In genomic region chrX:58032622-58033021, GRCm38 (mm10) we compare ENCODE assay signal across 13 mouse cellular contexts. TPM values are rescaled to one million over a fixed set of nuclear protein-coding genes. Genes with fewer than 3 reads are reported as not detected.
DNase-seq lines count a peak whose midpoint lies in the region; ATAC-seq and TF ChIP-seq lines count a peak whose summit lies in the region.
"Had no signal": no experiment of that assay in that cellular context is flagged by ENCODE, and none has a peak within 500 bp of the region (broad histone marks: within the 10 kb centered on the region; RNA-seq: fewer than 3 reads in every experiment).

No protein-coding gene starts in this region.

- H3K27ac ChIP-seq in ES-Bruce4 (ENCODE audit: insufficient read depth, low read length) = peak overlapping the region; percentile 91
- peak overlapping the region; percentile 89 for H3K27ac ChIP-seq in forebrain, embryonic 10.5 days
- peak overlapping the region; percentile 75; the same call in 1 of the 2 replicates for H3K27ac ChIP-seq in hindbrain, embryonic 15.5 days (replicated peaks)
- peak overlapping the region; percentile 79; the same call in 1 of the 2 replicates for H3K27ac ChIP-seq in midbrain, embryonic 14.5 days (replicated peaks; ENCODE audit: low read depth, low read length)
- H3K27ac ChIP-seq: liver, embryonic 14.5 days had no signal

- peak overlapping the region; percentile 84 for H3K9ac ChIP-seq in ES-Bruce4 (ENCODE audit: low read depth, poor library complexity, severe bottlenecking)
- peak overlapping the region; percentile 19; the same call in 1 of the 2 replicates for H3K9ac ChIP-seq in hindbrain, embryonic 15.5 days
- H3K9ac ChIP-seq in midbrain, embryonic 14.5 days (replicated peaks; ENCODE audit: low read length) = peak overlapping the region; percentile 62
- H3K9ac ChIP-seq: liver, embryonic 14.5 days had no signal

- peaks cover 25% of the 10 kb centered on the region for H3K36me3 ChIP-seq in ES-Bruce4 (ENCODE audit: control insufficient read depth, insufficient read depth, low read length, poor library complexity, severe bottlenecking)
- no peaks in the 10 kb centered on the region for H3K36me3 ChIP-seq in forebrain, embryonic 10.5 days (replicated peaks)
- H3K36me3 ChIP-seq in hindbrain, embryonic 15.5 days = no peaks in the 10 kb centered on the region
- H3K36me3 ChIP-seq in midbrain, embryonic 14.5 days (ENCODE audit: control insufficient read depth, insufficient read depth, low read length) = no peaks in the 10 kb centered on the region

- H3K9me3 ChIP-seq in ES-Bruce4 (replicated peaks; ENCODE audit: control insufficient read depth, insufficient read depth, low read length, poor library complexity, severe bottlenecking) = no peaks in the 10 kb centered on the region
- 0 out of 2 replicates have a peak, but pooled peaks cover 4% of the 10 kb centered on the region for H3K9me3 ChIP-seq in forebrain, embryonic 10.5 days
- H3K9me3 ChIP-seq in hindbrain, embryonic 15.5 days = no peaks in the 10 kb centered on the region
- no peaks in the 10 kb centered on the region for H3K9me3 ChIP-seq in midbrain, embryonic 14.5 days (ENCODE audit: control insufficient read depth, low read length)

- H3K4me3 ChIP-seq in ES-Bruce4 (ENCODE audit: low read depth, low read length) = peak overlapping the region; percentile 97
- H3K4me3 ChIP-seq in forebrain, embryonic 10.5 days = peak overlapping the region; percentile 63
- H3K4me3 ChIP-seq in hindbrain, embryonic 15.5 days = peak overlapping the region; percentile 40
- H3K4me3 ChIP-seq in midbrain, embryonic 14.5 days (replicated peaks; ENCODE audit: low read depth, low read length) = peak overlapping the region; percentile 45

- TF ChIP-seq EP300 in ES-Bruce4 (IDR thresholded peaks at IDR 0.05; ENCODE audit: insufficient read depth, low read depth, low read length) = no peak

- no peak for TF ChIP-seq CTCF in ES-Bruce4 (IDR thresholded peaks at IDR 0.05; ENCODE audit: low read depth, low read length)

- WGBS in forebrain, embryonic 10.5 days = 19% methylated on average over 7 of the region's 7 CpGs
- WGBS in hindbrain, embryonic 15.5 days = 28% methylated on average over 7 of the region's 7 CpGs
- 18% methylated on average over 7 of the region's 7 CpGs for WGBS in midbrain, embryonic 14.5 days

- intact Hi-C loops in heart, postnatal 36 days (cut with DNase I) = no loop called here

- no peak for DNase-seq in forebrain, embryonic 10.5 days (ENCODE audit: extremely low spot score, low spot score)
- DNase-seq in midbrain, embryonic 14.5 days = no peak
- DNase-seq in lung, postnatal 36 days = no peak
- no peak for DNase-seq in heart, postnatal 36 days
- DNase-seq in adrenal gland, postnatal 14 days = no peak
- DNase-seq: heart, postnatal 10 days; kidney, adult 8-10 months had no signal

- peak overlapping the region; percentile 55 for H3K4me2 ChIP-seq in hindbrain, embryonic 15.5 days
- H3K4me2 ChIP-seq in midbrain, embryonic 14.5 days (ENCODE audit: low read length) = peak overlapping the region; percentile 58

- no peak for TF ChIP-seq POLR2A in ES-Bruce4 (IDR thresholded peaks at IDR 0.05; ENCODE audit: insufficient read depth, low read length)

- no peak for ATAC-seq in hindbrain, embryonic 15.5 days (ENCODE audit: low FRiP score, low read depth)
- no peak for ATAC-seq in midbrain, embryonic 14.5 days (ENCODE audit: low FRiP score, low TSS enrichment)

- H3K4me1 ChIP-seq in ES-Bruce4 (ENCODE audit: control insufficient read depth, insufficient read depth, low read length) = no peaks in the 10 kb centered on the region
- peaks cover 14% of the 10 kb centered on the region for H3K4me1 ChIP-seq in forebrain, embryonic 10.5 days
- no peaks in the 10 kb centered on the region for H3K4me1 ChIP-seq in hindbrain, embryonic 15.5 days (replicated peaks)
- no peaks in the 10 kb centered on the region for H3K4me1 ChIP-seq in midbrain, embryonic 14.5 days (ENCODE audit: control insufficient read depth, insufficient read depth, low read length)

- no peaks in the 10 kb centered on the region for H3K27me3 ChIP-seq in ES-Bruce4 (ENCODE audit: control insufficient read depth, insufficient read depth, low read length, poor library complexity, severe bottlenecking)
- peaks cover 71% of the 10 kb centered on the region for H3K27me3 ChIP-seq in forebrain, embryonic 10.5 days (ENCODE audit: poor library complexity, severe bottlenecking)
- H3K27me3 ChIP-seq in hindbrain, embryonic 15.5 days = peaks cover 4% of the 10 kb centered on the region; the same call in 1 of the 2 replicates
- no peaks in the 10 kb centered on the region for H3K27me3 ChIP-seq in midbrain, embryonic 14.5 days (ENCODE audit: control insufficient read depth, insufficient read depth, low read length)
- H3K27me3 ChIP-seq: CH12.LX had no signal

RNA-seq across cellular contexts. Expression of gene Zic3, which starts 10.1 kb away (rescaled TPM):
- 73.1 and 78.2 TPM in 2 replicates for polyA plus RNA-seq in ES-Bruce4 (2011; ENCODE audit: insufficient read depth, insufficient read length, low read depth, missing spikeins)
- polyA plus RNA-seq in forebrain, embryonic 10.5 days (2016; fragmentation: Nextera tagmentation; extraction: Ambion mirVana) = 20.3 and 29.0 TPM in 2 replicates
- 15.5 and 20.7 TPM in 2 replicates for polyA plus RNA-seq in hindbrain, embryonic 15.5 days (2015; fragmentation: Nextera tagmentation; extraction: Ambion mirVana)
- polyA plus RNA-seq in midbrain, embryonic 14.5 days (2014; fragmentation: Nextera tagmentation; extraction: Ambion mirVana) = 19.9 and 26.9 TPM in 2 replicates
- not detected for total RNA-seq in heart, postnatal 36 days (2021)
- not detected in 2 replicates for total RNA-seq in adrenal gland, postnatal 14 days (2021)
- total RNA-seq: CH12.LX; gastrocnemius, postnatal 4 days; heart, postnatal 10 days had no signal
- polyA plus RNA-seq: spleen, adult 2 months had no signal

Comparison
In these comparisons a context has a peak if more than half of its experiments do, and no peak if none do; other contexts are left out.
1. H3K4me3 ChIP-seq: peak in every context shown above with its lines; median percentile 97 in ES-Bruce4; 63 in forebrain, embryonic 10.5 days; 45 in midbrain, embryonic 14.5 days; 40 in hindbrain, embryonic 15.5 days.
2. H3K9ac ChIP-seq: peak in every context shown above with its lines; median percentile 84 in ES-Bruce4; 62 in midbrain, embryonic 14.5 days; 19 in hindbrain, embryonic 15.5 days.